1 mouse cellular context compared by ENCODE assay signal in genomic region chr13:54616998-54617397, GRCm38 (mm10).
TF ChIP-seq lines count a peak whose summit lies in the region.

No protein-coding gene starts in this region.

TF ChIP-seq in MEL, 35 proteins besides CTCF, POLR2A, EP300 and RAD21:
- TF ChIP-seq MYC (IDR thresholded peaks at IDR 0.05; ENCODE audit: low read depth, low read length) (no peak), TCF12 (IDR thresholded peaks at IDR 0.05; ENCODE audit: low read depth, low read length) (no peak), NELFE (IDR thresholded peaks at IDR 0.05; ENCODE audit: low read depth, low read length) (no peak), RCOR1 (IDR thresholded peaks at IDR 0.05; ENCODE audit: low read depth, low read length) (no peak), CHD1 (IDR thresholded peaks at IDR 0.05; ENCODE audit: low read depth, low read length) (no peak), ZMIZ1 (IDR thresholded peaks at IDR 0.05; ENCODE audit: low read depth, low read length) (no peak), POLR2AphosphoS2 (IDR thresholded peaks at IDR 0.05; ENCODE audit: low read length) (no peak), JUND (IDR thresholded peaks at IDR 0.05; ENCODE audit: low read depth, low read length) (no peak), MAX (IDR thresholded peaks at IDR 0.05; ENCODE audit: low read length) (no peak), ZNF384 (IDR thresholded peaks at IDR 0.05; ENCODE audit: low read depth, low read length) (no peak), NRF1 (IDR thresholded peaks at IDR 0.05; ENCODE audit: insufficient read depth, low read depth, low read length, poor library complexity, severe bottlenecking) (no peak), HCFC1 (IDR thresholded peaks at IDR 0.05; ENCODE audit: low read depth, low read length) (no peak), TAL1 (IDR thresholded peaks at IDR 0.05; ENCODE audit: low read length) (no peak), CHD2 (IDR thresholded peaks at IDR 0.05; ENCODE audit: low read length) (no peak), SIN3A (IDR thresholded peaks at IDR 0.05; ENCODE audit: low read length) (no peak), USF2 (IDR thresholded peaks at IDR 0.05; ENCODE audit: borderline replicate concordance in 1 of 2, insufficient read depth in 1 of 2, low read depth in 1 of 2, low read length in 2 of 2) (no peak), USF1 (IDR thresholded peaks at IDR 0.05; ENCODE audit: low read depth, low read length) (no peak)
